Mouse (Mus musculus): Measurements from ENCODE around the gene Emp2. TPM values are rescaled to one million over a fixed set of nuclear protein-coding genes. Genes with fewer than 3 reads are reported as not detected.

The Emp2 gene
- polyA plus RNA-seq, 1 experiment from 2014 or later = 3.1 TPM

Small RNA genes within 50 kb of the gene (microRNA-seq; reads per million reads assigned to microRNA genes)
- gene Gm22932 (ENCODE audit: insufficient number of aligned reads) = not detected

Other genes with a start within 250 kb of the Emp2 start
- not detected in 2 replicates for gene Rpl39l, start 143.7 kb downstream of the Emp2 start, polyA plus RNA-seq (2014; fragmentation: Nextera tagmentation; extraction: Ambion mirVana)
- gene Atf7ip2, start 121.3 kb downstream of the Emp2 start, polyA plus RNA-seq (2014; fragmentation: Nextera tagmentation; extraction: Ambion mirVana) = 1.3 and 2.6 TPM in 2 replicates
- 0.15 TPM in 1 of 2 replicates, not detected in the other for gene Tekt5, start 81.5 kb upstream of the Emp2 start, polyA plus RNA-seq (2014; fragmentation: Nextera tagmentation; extraction: Ambion mirVana)
- 69.1 and 71.3 TPM in 2 replicates for gene Nubp1, start 98.0 kb upstream of the Emp2 start, polyA plus RNA-seq (2014; fragmentation: Nextera tagmentation; extraction: Ambion mirVana)
- gene Tvp23a, start 133.4 kb upstream of the Emp2 start, polyA plus RNA-seq (2014; fragmentation: Nextera tagmentation; extraction: Ambion mirVana) = 22.8 and 23.8 TPM in 2 replicates
- 0.35 and 0.63 TPM in 2 replicates for gene Ciita, start 166.1 kb upstream of the Emp2 start, polyA plus RNA-seq (2014; fragmentation: Nextera tagmentation; extraction: Ambion mirVana)
- 23.5 and 25.9 TPM in 2 replicates for gene Dexi, start 229.1 kb upstream of the Emp2 start, polyA plus RNA-seq (2014; fragmentation: Nextera tagmentation; extraction: Ambion mirVana)
- 44.6 and 46.3 TPM in 2 replicates for gene Clec16a, start 231.4 kb upstream of the Emp2 start, polyA plus RNA-seq (2014; fragmentation: Nextera tagmentation; extraction: Ambion mirVana)

Data from forebrain, embryonic 11.5 days (tissue).